Mouse (Mus musculus): ENCODE results near the gene Mrpl55.

DNA sequence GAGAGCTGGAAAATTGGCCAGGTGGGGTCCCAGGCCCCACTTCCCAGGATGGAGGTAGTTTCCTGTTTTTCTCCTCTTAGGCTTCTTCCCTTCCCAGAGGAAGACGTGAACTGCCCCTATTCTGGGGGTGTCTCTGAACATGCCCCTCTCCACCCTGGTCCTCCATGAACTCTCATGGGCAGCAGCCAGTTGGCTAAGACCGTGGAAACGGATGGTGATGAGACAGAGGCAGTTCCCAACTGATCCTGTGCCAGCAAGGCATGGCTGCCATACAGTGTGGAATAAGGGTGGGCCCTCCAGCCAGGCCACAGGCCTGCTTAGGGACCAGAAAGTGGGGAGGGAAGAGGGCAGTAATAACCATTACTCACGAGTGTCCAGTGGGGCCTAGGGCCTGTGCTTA lies 31.7 kb upstream of the Mrpl55 start:
- TF ChIP-seq MYOG (IDR thresholded peaks at IDR 0.05; ENCODE audit: control insufficient read depth in 1 of 3, insufficient read depth in 1 of 3, insufficient read length in 2 of 3, low read depth in 2 of 3) (no peak), MAX (IDR thresholded peaks at IDR 0.05; ENCODE audit: low read depth) (no peak), TCF12 (IDR thresholded peaks at IDR 0.05; ENCODE audit: insufficient read depth, poor library complexity, severe bottlenecking) (no peak), POLR2A (IDR thresholded peaks at IDR 0.05; ENCODE audit: insufficient read length, low read depth) (no peak), USF1 (IDR thresholded peaks at IDR 0.05; ENCODE audit: low read depth) (no peak), POLR2AphosphoS2 (IDR thresholded peaks at IDR 0.05; ENCODE audit: insufficient read length, low read depth) (no peak), REST (IDR thresholded peaks at IDR 0.05; ENCODE audit: insufficient read depth, insufficient read length) (no peak), MYOD1 (IDR thresholded peaks at IDR 0.05; ENCODE audit: control insufficient read depth in 1 of 3, insufficient read length in 2 of 3, low read depth in 2 of 3) (no peak), CEBPB (IDR thresholded peaks at IDR 0.05; ENCODE audit: insufficient read depth, poor library complexity, severe bottlenecking) (no peak), E2F4 (IDR thresholded peaks at IDR 0.05; ENCODE audit: insufficient read depth) (no peak), SRF (IDR thresholded peaks at IDR 0.05; ENCODE audit: control insufficient read depth, insufficient read length, low read depth) (no peak)

Data from myocyte (in vitro differentiated cells).